Mouse (Mus musculus) brain, embryonic 14.5 days (tissue): Measurements from ENCODE around the gene 2010300C02Rik.

Experiments
- CTCF ChIP-seq: fragments of 200-500 bp; IDR thresholded peaks from 2 replicates; pipeline ENCODE4 v1.5.1; 2012; ENCODE audit warnings: inconsistent platforms, mild to moderate bottlenecking, moderate library complexity, borderline replicate concordance; ENCODE audit not compliant: insufficient read depth, insufficient read length; ENCODE audit errors: extremely low read depth
- POLR2A ChIP-seq: fragments of 200-500 bp; IDR thresholded peaks from 2 replicates; pipeline ENCODE4 v1.6.1; 2012; ENCODE audit warnings: mild to moderate bottlenecking, inconsistent platforms, borderline replicate concordance; ENCODE audit not compliant: poor library complexity, insufficient read depth, insufficient read length, severe bottlenecking; ENCODE audit errors: extremely low read depth

DNA sequence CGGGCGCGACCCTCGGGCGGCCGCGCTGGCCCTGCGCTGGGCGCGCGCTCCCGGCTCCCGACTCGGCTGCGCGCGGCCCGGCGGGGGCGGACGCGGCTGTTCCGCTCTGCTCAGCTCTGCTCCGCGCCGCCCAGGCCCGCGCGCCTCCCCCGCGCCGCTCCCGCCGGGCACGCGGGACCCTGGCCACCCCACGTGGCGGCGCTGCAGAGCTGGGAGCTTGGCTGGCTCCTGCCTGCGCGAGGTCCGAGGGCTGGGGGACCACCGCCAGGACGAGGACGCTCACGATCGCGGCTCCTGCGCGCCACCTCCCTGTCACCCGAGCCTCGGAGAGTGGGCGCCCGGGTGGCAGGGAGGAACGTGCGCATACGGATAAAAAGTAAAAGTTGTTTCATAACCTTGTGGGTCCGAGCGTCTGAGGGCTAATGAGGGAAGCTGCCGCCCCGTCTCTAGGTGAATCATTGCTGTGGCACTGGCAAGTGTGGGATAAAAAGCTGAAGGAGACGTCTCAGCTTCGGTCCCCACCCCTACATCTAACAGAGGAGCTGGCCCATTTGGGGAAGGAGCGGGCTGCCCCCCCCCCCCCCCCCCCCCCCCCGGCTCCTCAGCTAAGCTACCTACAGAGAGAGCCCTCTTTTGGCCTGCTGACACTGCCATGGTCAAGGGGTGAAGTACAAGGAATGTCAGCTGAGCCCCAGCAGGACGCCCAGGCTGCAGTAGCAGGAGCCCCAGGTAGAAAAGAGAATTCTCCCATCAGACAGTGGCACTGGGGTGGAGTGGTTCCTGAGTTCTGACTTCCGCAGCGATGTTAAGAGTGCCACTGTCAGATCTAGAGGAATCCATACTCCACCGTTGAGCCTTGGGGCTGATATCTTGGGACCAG lies at the start of gene 2010300C02Rik:
- TF ChIP-seq CTCF: peak; percentile 49; the same call in 1 of the 2 replicates
- no peak for TF ChIP-seq POLR2A
